Mouse (Mus musculus): ENCODE results near the gene Lats2.

Gene Lats2

DNA sequence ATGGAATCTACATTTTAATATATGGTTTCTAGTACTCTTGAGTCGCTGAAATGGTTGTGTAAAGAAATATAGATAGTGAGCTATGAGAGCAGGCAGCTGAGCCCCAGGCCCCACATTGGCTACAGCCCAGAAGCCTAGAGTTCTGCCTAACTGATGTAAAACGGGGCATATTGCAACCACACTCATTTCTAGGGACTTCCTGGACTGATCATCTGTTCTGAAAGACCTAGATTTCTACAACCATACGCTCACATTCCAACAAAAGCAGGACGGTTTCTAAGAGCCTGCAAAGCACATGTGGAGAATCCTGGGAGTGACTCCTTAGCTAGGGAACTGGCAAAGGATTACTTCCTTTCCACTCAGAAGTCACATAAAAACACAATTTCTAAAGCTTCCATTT is 22.0 kb downstream of the Lats2 start:
- DNase-seq, result no peak

DNA sequence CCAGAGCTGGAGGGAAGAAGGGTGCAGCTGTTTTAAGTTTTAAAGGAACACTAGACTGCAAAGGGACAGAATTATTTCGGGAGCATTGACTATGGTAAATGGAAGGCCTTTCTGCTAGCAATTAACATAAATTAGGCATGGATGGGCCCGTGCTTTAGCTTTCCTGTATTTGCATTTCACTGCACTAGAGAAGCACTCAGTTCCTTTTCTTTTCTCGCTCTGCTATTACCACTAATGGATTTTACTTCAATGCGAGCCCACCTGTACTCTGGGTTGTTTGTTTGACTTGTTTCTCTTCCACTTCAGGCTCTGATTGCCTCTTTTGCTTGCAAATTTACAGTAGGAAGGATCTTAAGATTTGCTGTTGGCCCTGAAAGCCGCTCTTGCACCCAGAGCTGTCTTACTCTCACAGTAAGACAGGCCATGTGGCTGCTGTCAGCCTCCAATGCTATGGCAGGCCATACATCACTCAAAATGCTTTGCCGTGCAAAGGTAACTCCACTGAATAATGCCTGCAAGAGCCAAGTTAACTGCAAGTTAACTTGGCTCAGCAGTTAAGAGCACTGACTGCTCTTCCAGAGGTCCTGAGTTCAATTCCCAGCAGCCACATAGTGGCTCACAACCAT is 25.4 kb downstream of the Lats2 start:
- no peak for DNase-seq

DNA sequence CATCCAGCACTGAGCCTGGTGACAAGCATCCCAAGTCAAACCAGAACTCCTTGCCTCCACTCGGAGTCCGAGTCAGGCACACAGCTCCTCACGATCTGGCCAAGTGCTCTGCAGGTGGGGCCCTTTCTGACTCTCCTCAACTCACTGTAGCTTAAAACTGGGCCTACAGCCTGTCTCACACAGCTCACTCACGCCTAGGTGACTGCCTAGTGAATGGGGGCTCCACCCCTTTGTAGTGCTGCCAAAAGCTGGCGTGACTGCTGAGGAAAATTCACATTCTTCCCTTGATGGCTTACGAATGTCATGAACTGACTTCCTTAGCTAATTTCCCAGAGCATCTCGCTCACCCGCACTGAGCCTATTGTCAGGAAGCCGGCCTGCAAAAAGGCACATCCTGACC is 27.7 kb downstream of the Lats2 start:
- DNase-seq, result peak; percentile 88

DNA sequence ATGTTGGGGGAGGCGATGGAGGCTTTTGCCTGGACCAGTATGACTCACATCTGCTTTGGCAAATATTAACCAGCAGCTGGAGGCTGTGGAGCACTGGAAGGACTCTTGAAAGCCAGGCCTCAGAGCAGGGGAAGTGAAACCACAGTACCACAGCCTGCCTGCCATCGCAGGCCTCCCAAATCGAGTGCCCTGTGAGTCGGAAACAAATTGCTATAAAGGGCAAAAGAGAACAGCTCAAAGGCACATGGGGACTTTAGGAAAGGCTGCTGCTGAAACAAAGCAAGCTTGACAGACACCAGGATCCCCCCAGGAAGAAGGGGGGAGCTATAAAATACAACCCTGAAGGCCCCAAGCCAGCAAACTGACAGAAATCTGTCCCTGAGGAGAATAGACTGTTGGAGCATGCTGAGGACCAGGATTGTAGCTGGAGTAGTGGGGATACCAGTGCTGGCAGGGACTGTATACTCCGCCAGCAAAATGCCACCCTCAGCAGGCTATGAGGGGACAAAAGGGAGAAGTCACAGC is 28.2 kb downstream of the Lats2 start:
- peak; percentile 75 for DNase-seq

DNA sequence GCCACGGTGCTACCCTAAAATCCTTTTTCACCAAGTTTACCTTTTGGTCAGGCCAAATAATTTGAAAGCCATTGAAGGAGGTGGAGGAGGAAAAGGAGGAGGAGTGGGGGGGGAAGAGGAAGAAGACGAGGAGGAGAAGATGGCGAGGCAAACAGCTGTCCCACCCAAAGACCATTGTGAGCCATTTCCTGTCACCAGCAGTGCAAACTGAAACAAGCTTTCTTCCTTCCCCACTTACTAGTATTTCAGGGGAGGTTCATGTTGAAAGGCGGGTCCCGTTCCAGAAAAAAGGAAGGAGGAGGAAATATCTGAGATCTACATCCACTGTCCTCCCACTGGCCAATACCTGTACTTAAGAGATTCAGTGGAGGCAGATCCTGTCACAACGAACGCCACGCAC is 28.8 kb downstream of the Lats2 start:
- DNase-seq, result no peak

DNA sequence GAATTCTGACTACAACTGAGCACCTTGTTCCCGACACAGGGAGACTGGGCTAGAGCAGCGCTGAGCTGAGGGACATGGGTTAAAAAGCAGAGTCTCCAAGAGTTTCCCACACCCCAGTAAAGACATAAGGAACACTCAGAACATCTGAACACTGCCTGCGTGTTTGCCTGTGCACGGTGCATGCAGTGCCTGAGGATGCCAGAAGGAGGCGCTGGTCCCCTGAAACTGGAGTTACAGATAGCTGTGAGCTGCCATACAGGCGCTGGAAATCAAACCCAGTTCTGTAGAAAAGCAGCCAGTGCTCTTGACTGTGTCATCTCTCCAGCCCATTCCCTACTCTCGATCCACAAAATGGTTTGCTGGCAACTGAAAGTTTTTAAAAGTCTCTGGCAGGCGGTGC is 32.0 kb downstream of the Lats2 start:
- no peak for DNase-seq

DNA sequence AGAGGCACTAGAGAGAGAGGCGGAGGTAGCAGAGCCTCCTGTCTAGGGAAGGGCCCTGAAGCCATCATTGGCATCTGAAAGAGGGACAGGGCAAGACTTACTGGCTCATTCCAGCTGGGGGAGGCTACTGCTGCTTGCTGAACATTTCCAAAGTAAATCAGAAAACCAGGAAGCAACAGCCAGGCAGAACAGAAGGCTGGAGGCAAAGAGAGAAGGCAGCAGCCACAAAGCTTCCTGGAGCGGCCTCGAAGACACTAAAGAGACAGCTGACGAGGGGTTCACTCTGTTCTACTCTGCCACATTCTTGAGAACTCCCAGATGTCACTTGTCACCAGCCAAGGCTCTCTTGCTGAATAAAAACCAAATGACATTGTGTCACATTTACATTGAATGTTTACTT is 33.7 kb downstream of the Lats2 start:
- peak; percentile 50 for DNase-seq

DNA sequence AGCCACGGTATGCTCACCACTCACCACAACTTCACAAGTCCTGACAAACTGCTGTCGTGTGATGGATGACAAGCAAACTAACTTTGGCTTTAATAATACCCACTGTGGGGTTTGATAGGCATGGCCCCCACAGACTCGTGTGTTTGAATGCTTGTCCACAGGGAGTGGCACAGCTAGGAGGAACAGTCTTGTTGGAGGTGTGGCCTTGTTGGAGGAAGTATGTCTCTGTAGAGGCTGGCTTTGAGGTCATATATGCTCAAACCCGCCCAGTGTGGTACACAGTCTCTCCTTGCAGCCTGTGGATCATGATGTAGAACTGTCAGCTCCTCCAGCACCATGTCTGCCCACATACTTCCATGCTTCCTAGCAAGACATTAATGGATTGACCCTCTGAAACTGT is 39.9 kb downstream of the Lats2 start:
- no peak for DNase-seq

DNA sequence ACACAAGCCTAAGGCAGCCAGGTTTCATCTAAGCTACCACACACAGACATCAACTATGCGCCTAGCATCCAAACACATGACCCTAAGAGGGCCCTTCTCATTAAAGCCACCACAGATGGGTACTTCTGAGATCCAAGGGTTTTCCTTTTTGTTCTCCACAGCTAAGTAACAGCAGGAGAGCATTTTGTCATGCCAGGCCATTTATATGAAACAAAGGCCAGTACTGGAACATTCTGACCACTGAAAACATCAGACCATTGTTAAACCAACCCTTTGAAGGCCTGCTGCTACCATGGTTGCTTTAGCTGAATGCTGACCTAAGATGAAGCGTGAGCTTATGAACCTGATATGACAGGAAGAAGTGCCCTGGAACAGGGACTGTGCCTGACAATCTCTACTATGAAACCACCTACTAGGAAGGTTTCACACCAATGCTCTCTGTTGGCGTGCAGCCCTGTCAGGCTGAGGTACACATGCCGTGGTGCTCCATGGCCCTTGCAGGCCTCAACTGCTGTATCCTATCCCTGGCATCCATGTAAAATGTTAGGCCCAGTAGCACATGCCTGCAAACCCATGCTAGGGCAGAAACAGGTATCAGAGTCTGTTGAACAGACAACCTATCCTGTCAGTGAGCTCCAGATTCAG is 41.5 kb downstream of the Lats2 start:
- no peak for DNase-seq

DNA sequence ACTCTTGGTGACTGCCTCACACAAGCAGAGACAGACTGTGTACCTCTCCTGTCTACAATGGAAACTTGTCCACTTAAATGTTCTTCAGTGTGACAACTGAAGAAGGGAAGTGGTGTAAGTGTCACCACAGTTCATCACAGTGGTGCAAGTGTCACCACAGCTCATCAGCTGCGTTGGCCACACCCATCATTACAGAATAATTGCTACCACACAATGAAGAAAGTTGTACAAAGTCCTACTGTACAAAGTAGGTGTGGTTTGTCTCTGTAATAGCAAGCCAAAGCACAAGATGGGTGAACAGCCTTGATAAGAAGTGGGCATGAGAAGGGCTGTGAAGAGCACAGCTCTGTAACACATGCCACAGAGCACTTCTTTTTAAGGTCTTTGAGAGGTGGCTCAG is 45.3 kb downstream of the Lats2 start:
- DNase-seq, result no peak

DNA sequence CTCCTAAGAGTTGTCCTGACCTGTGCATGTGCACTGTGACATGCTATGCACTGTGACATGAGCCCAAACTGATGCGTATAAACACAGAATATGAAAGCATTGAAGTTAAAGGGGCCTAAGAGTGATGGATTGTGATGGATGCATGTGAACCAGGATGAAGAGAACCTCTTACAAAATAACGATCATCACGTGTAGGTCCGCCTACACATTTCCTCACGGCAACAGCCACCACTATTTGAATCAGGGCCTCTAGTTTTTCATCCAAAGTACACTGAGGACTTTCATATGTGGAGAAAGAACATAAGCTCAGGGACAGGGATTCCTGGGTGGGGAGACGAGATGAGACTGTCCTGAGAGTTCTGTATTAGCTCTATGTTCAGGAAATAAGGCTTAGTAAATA is 47.1 kb downstream of the Lats2 start:
- DNase-seq, result no peak

DNA sequence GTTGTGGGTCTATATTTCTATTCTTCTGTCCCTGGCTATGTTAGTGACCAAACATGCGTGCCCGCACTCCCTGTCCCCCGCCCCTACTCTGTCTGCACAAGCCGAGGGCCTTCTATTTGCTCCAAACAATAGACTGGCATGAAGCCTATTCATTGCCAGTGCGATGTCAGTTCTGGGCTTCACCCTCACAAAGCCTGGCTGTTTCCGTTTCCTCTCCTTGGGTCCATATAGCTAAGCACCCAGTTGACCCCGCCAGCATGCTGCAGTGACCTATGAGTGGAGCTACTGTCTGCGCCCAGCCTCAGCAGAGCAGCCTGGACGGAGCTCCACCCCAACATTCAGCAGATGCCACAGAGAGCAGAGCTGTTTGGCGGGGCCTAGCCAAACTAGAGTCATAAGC is 49.0 kb downstream of the Lats2 start:
- peak; percentile 58 for DNase-seq

DNA sequence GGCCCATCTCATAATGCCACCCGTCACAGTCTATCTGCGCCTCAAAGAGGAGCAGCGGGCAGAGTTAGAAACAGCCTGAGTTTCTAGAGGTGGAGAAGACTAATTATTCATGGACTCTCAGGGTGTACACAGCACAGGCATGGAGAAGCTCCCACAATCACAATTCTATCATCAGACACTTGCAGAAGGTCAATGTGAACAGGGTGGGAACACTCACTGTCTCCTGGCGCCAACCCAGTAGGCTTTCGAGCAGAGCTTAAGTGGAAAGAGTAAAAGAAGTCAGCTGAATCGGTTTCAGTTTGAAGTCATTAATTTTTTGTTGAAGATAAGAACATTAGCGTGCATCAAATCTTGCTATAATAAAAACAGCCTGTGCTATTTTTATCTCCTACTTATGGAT is 49.6 kb downstream of the Lats2 start:
- peak; percentile 67 for DNase-seq

DNA sequence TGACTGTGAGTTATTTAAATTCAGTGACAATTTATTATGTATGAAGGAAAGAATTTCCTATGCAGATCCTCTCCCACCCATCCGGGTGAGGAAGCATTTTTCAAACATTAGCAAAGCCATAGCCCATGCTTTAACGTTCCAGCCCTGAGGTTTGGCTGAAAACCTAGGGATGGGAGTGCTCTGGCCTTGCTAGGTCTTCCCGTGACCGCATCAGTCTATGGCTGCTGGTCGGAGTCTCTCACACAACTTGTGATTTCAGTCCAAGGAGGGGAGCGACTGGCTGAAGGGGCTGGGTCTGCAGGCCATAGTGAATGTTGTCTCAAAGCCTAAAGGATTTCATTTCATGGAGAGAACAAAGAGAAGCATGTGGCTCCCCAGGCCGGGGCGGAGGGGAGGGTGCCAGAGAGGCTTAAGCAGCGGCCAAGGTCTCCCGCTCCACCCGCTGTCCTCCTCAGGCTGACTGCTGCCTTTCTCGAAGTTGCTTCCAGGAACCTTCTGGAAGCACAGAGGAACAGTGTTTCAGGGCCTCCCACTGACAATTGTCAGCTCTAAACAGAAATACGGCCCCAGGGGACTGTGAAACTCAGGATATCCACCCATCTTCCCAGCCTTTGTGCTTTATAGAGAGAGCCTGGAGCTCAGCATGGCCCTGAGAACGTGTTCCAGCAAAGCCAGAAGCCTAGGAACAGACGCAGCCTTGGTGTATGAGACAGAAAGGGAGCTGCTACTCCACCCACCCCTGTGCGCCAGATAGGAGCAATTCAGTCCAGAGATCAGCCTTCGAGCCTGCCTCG is 50.9 kb downstream of the Lats2 start:
- DNase-seq, result peak; percentile 61

DNA sequence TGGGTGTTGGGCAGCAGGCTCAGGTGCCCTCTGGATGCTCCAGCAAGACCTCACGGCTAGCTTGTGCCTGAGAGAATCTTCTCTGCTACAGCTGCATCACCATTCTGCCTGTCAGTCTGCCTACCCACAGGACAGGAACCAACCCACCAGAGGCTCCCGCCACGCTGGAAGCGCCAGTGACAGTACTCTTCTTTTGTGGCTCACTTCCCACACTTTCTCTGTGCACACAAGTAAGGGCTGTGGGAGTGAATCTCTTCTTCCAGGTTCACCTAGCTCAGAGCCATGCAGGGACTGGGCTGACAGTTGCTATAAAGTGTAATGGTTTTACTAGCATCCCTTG is 51.5 kb downstream of the Lats2 start:
- no peak for DNase-seq

DNA sequence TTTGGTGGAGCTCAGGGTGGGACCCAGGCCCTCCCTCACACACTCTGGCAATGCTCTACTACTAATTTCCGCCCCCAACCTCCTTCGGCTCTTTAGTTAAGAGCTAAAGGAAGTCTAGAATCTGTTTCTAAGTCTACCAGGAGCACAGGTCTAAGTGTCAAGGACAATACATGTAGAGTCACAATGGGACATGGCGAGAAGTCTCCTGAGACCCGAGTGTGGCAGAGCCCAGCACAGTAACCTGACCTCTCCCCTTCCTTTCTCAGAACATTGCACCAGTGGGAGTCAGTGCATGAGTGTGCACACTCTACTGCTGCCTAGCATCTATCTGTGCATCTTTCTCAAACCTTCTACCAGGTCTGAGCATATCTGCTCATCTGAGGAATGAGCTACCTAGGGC is 52.4 kb downstream of the Lats2 start:
- no peak for DNase-seq

DNA sequence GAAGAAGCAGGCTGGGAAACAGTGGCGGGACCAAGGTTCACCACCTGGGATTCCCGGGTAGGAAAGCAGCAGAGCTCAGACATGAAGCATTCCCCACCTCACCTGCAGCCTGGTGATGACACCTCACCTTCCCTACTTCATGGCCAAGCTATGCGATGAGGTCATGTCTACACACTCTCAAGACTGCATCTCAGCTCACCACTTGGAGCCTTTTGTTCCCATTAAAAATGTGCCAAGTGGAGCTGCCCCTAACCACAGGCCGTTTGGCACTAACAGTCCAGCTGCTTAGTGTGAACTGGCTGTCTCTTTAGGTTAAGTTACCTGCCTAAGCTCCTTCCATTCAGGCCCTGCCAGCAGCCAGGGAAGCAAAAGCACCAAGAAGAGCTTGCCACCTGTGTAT is 53.1 kb downstream of the Lats2 start:
- no peak for DNase-seq

DNA sequence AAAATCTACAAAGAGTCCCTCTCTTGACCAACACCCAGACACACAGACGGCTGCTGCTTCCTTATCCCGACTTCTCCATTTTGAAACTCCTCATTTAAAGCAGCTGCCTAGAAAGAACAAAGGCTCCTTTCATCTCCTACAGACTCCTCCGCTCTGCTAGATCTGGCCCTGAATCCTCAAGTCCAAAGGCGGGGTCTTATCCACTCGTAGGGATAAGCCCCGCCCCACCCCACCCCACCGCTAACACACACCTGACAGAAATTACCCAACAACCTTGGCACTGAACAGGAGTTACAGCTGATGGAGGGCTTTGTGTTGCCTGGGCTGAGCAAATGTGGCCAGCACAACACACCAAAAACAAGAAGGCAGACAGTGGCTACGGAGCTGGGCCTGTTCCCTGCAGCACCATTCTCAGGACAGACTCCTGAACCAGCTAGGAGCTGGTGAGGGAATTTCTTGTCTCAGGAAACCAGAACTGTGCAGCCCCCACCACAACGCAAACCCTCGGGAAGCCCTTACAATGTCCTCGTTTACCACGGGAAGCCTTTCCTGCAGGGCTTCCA is 56.2 kb downstream of the Lats2 start:
- no peak for DNase-seq

DNA sequence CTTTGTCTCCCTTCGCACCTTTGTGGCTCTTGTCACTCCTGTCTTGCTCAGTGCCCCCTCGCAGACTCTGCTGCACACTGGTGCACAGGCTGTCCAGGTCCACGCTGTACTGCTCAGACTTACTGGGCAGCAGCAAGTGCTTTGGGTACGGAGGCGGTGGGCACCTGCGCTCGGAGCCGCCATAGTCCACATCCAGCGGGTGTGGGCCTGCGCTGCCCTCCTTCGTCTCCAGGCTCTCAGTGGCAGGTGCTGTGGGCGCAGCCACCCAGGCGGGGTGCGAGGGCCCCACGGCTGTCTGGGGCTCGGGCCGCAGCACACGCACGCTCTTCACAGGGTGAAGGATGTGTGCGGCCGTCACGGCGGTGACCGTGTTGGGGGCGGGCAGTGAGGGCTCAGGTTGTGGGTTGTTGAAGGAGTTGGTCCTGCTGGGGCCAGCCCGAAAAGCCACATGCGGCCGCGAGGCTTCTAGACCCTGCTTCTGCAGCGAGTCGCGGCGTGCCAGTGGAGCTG is 58.7 kb downstream of the Lats2 start:
- DNase-seq, result no peak

DNA sequence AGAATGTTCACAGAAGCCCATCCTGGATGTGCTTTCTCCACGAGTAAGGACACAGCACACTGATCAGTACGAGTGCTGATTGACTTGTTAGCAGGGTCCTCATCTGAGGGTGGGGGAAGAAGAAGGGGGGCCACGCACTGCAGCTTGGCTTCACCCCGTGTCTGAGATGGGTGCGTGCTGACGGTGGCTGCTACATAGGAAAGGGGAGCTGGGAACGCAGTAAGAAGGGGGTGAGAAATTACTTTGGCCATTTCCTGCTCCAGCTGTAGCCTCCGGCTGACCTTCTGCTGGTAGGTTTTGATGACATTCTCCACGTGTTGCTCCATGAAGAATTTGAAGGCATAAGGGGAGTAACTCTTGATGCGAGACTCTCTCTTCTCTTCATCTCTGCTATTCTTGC is 59.2 kb downstream of the Lats2 start:
- no peak for DNase-seq

DNA sequence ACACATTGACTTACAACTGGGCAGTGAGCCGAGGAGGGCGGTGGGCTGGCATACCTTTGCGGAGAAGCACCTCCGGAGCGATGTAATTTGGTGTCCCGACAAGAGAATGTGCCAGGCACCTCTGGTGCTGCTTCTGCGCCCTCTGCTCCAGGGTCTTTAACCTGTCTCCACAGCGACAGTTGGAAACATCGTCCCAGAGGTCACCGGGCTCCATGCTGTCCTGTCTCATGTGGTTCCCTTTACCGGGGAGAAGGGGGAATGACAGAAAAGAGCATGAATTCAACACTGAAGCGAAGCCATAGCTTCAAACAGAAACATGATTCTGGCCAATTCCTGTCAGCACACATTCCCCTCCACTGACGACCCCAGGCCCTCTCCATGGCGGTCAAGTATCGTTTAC is 62.1 kb downstream of the Lats2 start:
- DNase-seq, result no peak

DNA sequence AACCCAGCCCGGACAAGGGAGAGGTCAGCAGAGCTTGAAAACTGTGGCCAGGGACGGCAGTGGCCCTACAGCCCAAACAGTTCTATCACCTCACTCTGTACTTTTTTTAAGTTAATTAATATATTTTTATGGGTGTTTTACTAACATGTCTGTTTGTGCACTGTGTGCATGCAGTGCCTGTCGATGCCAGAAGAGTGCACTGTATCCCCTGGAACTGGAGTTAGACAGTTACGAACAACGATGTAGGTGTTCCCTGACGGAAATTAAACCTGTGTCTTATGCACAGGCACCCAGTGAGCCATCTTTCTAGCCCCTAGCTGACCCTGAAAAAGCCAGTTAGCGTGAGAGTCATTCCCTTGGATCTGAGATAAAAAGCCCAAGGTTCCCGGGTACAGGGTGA is 62.6 kb downstream of the Lats2 start:
- no peak for DNase-seq

DNA sequence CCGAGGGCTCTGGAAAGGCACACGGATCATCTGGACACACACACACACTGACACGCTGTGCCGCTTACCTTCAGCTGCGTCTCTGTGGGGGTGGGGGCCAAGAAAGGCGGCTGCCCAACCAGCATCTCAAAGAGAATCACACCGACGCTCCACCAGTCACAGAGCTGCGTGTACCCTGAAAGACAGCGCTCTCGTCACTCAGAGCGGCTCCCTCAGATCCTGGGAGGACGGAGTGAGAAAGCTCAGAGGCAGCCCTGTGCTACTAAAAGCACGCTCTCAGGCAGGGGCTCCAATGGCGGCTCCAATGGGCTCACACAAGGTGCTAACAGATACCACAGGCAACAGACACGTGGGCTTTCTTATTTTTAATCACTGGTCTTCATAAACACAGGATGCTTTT is 63.9 kb downstream of the Lats2 start:
- DNase-seq, result no peak

Measured in kidney, postnatal 10 days (tissue).